Mouse (Mus musculus) liver (tissue): ENCODE results near the gene Fgf15.
A peak's percentile ranks its signal among the peaks of the same experiment; 100 is the strongest.
"Not testable (repeated sequence)": the region's sequence is repeated elsewhere in the genome, so short reads cannot be mapped to it uniquely, and the experiment has no call there.

Experiments used
- DNase-seq: peaks from one replicate; pipeline ENCODE4 v3.0.0-alpha.2; 2020; ENCODE audit warnings: mixed read lengths

The Fgf15 gene

DNA sequence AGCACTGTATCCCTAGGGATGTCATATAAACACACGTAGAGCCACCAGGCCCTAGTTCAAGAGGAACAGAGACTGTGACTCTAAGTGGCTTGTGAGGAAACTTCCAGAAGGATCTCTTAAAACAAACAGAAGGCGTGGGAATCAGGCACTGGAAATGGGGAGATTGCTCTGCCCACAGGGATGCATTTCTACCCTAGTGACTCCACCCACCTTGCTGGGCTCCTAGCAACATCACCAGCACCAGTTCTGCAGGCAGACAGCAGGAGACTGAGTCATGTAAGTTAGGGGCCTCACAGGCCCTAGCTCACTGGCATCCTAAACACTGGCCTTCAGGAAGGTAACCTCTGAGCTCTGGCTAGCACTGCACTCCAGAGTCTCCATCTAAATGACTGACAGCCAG is 4.5 kb upstream of the Fgf15 start:
- DNase-seq, result no peak

DNA sequence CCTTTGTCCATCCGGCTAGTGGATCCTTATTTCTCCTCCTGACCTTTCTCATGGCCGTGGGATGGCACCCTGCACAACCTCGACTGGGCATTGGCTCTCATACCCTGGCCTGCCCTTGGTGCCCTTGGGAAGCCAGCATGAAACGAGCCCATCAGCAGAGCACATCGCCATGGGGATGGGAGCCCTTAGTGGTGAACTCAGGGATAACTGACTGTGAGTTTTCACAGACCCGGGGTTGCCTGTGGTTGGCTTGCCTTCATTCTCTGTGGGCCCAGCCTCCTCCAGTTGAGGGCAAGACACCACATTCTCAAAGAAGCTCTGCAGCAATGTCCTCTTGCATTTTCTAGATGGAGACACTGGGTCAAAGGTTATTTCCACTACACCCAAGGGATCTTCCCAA is 4.0 kb upstream of the Fgf15 start:
- DNase-seq, result no peak

DNA sequence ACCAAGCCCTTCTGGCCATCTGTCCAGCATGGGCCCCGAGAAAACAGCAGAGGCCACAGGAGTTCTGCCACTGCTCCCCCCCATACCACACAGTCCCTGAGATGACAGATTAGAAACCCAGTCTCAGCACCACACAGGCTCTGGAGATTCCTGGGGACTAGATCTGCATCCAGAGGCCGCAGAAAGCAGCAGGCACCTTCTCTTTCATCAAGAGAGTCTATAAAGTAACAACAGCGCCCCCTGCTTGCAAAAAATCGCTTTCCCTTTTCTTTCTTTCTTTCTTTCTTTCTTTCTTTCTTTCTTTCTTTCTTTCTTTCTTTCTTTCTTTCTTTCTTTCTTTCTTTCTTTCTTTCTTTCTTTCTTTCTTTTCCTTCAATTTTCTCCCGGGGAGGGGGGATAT is 2.1 kb upstream of the Fgf15 start:
- peak; percentile 37 for DNase-seq

DNA sequence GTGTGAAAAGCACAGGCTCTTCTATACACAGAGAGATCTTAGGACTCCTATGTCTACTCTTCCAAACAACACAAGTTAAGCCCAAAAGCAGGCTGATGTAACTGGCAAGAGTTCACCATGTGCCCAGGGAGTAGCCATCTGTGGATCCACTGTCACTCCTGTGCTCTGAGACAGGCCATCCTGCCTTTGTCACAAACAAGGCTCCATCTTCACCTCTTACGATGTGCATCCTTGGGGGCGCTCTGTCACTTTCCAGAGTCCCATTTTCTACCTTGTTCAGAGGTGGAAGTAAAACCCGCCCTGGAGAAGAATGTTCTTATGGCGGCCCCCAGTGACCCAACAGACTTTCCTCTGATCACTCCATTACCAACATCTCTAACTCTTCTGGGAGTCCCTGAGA is 1.6 kb upstream of the Fgf15 start:
- DNase-seq, result no peak

DNA sequence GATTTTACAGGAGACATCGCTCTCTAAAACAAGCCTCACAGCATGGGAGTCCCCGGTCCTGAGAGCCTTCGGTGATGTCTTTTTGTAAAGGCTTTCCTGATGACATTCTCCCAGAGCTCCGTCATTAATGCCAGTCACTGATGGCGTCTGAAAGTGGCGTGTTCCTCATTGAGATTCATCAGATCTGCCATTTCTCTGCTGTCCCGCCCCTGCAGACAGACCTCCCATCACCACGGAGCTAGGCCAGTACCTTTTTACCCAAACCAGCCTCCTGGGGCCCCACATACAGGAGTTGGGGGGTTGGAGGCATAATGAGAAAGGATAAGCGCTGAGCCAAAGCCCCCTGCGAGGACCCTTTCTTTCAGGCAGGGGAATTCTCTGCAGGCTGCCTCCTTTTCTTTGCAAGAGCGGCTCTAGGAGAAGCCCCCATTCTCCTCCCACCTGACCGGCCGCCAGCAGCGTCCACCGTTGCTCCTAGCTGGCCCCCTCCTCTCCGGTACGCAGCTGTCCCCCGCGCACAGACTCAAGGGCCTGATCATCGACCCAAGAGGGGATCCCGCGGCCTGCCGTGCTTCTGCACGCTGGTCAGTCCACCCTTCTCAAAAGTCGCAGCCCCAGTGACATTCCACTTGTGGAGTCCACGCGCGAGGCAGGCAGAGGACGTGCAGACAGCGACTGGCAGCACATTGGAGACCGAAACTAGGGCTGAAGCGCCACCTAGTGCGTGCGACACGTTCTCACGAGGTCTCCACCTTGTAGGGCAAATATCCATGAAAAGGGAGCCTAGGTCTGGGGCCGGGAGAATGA is 823 bp upstream of the Fgf15 start:
- peak; percentile 72 for DNase-seq

DNA sequence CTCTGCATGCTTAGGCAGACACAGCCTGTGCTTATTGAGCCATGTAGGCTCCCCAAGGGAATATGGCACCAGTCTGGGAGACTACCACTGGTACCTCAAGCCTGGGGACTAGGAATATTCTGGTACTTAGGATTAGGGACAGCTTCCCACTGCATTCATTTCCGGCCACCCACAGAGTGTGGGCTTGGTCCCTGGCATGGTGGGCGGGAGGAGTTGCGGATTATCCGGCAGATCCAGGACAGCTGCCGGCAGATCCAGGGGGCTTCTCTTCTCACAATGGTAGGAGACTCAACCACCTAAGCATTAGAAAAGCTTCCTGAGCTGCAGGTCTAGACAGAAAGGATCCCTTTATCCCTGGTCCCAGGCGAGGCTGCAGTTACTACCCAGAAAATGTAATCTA is 2.2 kb downstream of the Fgf15 start:
- DNase-seq, result no peak

DNA sequence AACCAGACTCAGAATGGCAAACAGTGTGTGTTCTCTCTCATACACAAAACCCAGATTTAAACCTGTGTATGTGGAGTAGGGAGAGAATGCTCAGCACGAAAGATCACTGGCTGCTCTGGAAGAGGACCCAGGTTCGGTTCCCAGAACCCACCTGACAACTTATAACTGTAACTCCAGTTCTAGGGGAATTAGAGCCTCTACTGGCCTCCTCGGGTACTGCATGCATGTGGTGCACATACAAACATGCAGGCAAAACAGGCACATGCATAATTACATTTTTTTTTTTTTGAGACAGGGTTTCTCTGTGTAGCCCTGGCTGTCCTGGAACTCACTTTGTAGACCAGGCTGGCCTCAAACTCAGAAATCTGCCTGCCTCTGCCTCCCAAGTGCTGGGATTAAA is 9.2 kb downstream of the Fgf15 start:
- not testable (repeated sequence) for DNase-seq

DNA sequence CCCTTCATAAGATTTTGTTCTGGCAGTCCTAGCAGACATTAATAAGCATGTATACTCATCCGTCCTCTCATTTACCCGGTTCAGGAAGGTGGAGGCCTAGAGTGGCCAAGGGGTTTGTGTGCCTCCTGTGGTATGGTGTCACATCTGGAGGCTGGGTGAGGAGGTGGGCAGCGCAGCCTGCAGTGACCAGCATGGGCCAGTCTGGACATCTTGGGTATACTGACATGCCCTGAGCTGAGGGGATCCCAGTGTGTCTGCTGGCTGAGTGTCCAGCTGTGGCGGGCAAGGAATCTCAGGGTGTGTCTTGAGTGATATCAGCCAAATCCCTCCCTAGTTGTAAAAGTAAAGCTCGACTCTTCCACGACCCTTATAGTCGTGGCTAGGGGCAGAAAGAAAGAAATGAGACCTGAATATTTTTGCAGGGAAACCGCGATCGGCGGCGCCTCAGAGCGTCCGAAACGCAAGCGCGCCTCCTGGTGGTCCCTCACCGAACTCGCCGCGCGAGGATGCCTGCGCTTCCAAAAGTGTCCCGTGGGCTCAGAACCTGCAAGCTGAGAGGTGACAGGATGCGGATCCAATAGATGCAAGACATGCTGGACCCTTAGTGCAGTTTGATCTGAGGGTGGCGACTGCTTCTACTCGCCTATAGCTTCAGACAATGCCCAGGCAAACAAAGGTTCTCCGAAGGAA is 10.5 kb downstream of the Fgf15 start:
- peak; percentile 65 for DNase-seq

DNA sequence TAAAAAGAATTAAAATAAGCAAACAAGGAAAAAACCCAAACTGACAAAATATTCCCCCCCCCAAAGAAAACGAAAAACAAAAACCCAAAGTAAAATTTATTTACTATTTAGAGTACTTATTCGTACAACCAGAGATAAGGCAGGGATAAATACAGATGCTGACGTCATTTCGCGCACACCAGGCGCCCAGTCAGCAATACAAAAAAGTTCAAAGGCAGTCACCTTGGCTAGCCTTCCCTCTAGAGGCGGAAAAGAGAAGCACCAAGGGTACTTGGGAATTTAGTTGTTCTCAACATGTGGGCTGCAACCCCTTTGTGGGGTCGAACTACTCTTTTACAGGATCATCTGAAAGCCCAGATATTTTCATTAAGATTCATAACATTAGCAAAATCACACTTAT is 11.5 kb downstream of the Fgf15 start:
- peak; percentile 29 for DNase-seq

DNA sequence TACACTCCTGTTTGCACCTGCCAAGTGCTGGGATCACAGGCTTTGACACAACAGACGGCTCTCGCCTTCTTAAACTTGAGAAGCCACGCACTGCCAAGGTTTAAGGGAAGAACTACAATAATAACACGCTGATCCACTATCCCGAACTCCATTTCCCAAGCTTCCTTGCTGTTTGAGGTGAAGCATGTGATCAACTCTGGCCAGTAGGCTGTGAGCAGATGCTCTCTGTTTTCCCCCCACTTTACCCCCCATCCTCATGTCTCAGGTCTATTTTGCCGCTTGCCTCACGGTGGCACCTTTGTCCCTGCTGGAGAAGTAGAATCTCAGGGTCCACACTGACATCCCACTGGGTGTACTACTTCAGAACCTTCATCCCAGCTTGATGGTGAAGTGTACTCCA is 12.4 kb downstream of the Fgf15 start:
- no peak for DNase-seq

DNA sequence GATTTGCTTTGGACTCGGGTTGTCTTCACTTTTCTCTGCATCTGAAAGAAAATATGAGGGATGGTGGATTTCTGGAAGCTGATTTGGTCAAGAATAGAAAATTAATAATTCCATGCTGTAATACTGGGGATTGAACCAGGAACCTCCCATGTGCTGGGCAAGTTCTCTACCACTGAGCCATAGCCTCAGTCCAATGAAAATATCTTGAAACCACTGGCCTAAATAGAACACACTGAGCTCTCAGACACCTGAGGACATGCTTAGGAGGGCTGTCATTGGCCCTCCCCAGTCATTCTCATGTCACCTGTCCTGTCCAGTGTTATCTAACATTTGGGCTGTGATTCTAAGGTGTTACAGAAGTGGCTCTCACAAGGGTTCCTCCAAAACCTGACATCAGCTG is 14.8 kb downstream of the Fgf15 start:
- no peak for DNase-seq

DNA sequence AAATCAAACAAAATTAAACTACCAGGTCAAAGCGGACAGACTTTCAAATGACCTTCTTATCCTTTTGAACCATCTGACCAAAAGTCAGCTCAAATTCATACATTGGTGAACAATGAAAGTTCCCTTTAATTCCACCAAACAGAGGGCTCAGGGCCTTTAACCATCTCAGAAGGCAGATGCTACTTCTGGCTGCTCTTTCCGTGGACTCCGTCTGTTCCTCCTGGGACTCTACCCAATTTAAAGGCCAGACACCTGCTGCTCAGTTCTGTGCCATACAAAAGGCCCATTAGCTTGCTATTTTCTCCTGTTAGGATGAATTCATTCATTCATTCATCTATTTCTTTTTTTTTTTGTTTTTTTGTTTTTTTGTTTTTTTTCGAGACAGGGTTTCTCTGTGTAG is 16.6 kb downstream of the Fgf15 start:
- DNase-seq, result no peak

DNA sequence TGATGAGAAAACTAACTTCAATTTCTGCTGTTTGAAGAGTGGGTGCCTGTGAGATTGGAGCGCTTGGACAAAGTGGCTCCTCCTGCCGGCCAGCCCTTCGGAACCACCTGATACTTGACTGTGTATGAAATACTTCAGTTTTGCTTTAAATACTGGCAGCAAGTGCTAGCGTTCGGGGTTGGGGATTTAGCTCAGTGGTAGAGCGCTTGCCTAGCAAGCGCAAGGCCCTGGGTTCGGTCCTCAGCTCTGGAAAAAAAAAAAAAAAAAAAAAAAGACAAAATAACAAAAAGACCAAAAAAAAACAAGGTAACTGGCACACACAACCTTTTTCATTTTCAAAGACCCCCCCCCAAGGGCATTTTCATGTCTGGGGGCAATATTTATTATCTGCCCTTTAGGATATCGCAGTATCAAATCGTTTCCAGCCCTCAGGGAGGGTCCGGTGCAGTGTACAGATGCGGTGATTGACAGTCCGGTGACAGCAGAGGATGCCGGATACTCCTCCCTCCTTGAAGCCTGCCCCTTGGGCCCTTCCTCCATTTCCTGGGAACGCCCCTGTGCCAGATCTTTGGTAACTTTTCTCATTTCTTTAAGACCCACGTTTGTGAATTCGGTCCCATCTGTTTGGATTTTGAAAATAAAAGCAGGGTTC is 18.1 kb downstream of the Fgf15 start:
- DNase-seq, result no peak

DNA sequence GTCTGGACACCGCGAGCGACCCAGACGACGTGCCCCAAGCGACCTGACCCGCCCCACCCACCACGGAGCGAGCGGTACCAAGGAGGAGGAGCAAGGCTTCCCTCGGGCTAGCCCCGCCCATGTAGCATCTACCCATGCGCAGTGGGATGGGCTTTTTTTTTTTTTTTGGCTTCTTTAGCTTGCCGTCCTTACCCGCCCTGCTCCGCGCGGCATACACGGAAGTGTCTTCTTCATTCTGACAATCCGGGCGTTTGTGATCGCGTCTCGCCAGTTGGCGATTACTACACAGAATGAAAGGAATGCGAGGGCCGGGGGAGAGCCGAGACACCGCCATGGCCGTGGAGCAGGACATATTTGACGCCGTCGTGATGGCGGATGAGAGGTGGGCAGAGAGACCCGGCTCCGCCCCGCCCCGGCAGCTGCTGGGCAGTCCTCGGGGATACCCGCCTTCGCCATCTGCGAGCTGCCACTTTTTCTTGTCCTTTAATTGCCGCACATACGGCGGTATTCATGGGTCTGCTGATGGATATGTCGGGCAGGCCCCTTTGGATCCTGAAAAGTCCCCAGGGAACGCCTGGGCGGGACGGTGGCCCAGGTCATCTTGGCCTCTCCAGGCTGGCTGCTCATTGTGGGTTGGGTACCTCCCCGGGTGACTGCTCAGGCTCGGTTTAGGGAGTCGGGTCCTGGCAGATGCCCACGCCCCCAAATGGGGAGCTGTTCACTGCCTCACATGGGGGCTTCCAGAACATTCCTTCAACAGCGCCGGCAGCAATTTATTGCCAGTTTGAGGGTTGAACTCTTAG is 18.8 kb downstream of the Fgf15 start, which contains the start of gene LTO1:
LTO1 (plus strand) TSS at position 153 of the 803 bp plus-strand sequence.
- peak; percentile 95 for DNase-seq

DNA sequence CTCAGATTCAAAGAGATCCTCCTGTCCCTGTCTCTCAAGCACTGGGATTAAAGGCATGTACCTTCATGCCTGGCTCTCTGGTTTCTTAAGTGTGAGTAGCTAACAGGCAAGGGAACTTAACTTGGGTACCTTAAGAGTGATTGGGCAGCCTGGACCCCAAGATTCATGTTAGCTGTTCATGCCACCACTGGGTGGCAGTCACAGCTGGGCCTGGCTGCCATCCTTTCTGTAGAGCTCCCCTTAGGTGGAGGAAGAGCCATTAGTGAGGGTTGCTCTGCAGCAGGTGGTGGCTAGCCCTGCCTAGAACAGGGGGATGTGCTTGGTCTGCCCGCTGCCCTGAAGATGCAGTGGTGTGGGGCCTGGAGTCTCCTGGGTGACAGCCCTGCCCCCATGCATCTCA is 22.5 kb downstream of the Fgf15 start:
- no peak for DNase-seq

DNA sequence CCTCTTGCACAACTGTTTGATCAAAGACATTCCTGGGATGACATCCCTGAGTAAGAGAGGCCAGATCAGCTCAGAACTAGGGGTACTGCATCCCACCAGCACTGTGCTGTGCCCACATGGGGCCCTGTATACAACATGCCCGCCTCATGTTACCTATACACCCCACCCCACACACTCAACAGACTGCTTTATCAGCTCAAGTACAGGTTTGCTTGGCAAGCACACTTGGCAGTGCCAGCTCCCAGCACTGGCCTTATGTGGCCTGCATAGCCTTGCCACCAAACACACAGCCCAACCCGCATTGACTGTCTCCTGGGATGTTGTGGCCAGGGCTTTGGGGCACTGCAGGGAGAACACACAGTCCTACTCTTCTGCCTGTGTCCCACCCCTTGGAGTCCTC is 31.3 kb downstream of the Fgf15 start:
- no peak for DNase-seq

DNA sequence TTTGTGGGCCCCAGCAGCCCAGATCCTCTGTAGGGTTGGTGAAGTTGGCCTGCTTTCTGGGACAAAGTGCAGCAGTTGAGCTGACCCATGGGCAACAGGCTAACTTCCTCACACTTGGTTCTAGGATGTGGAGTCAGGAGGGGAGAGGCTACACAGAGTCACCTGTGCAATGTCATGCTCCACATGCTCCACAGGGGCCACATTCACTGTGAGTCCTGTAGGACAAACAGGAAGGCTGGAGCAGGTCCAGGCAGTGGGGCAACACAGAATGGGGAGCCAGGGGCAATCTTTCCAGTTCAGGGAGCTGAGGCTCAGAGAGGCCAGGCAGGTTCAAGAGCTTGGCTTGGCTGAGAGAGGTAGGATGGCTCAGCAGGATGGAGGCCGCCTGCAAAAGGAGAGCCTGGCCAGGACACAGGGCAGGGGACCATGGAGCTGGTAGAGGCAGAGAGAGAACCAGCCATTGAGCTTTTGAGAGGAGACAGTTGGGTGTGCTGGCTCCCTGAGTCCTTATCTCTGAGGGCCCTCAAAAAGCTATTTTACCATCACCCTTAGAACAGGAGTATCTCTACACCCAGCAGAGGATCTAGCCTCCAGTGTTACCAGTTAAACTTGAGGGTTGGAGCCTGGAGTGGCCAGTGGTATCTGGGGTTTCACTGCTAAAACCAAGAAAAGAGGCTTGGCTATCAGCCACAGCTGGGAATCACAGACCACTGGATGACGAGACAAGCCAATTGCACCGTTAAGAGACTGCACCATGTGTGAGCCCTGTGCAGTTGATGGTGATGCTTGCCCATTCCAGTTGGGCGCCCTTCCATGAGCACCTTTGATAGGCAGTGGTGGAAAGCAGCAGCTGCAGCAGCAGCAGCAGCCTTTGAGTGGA is 31.9 kb downstream of the Fgf15 start:
- DNase-seq, result no peak

DNA sequence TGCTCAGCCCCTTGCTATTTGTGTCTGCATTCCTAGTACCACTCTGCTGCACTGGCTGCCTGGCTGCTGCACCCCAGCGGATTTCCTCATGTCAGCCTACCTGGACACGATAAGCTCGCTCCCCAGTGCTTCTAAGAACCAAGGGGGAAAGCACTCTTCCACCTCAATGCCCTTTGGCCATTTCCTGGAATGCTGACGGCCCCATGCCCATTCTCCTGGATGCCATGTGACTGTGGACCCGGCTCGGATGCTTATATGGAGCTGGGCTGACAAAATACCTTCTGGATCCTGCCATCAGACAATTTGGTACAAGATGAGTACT is 32.5 kb downstream of the Fgf15 start:
- no peak for DNase-seq

DNA sequence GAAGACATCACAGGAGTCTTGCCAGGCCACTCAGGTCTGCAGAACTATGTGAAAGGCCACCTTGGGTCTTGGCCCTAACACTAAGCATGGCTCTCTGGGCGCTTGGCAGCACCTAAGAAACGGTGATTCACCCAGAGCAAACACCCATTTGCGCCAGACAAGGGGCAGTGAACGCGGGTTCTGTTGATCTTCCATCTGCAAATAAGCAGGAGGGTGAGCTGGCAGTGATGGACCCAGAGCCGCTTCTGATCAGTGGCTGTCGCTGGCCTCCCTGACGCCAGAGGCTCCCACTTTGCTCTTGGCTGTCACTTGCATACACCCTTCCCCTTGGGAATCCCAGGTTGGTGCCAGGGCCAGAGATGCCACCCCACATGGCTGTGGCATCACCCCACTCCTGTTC is 33.2 kb downstream of the Fgf15 start:
- no peak for DNase-seq

DNA sequence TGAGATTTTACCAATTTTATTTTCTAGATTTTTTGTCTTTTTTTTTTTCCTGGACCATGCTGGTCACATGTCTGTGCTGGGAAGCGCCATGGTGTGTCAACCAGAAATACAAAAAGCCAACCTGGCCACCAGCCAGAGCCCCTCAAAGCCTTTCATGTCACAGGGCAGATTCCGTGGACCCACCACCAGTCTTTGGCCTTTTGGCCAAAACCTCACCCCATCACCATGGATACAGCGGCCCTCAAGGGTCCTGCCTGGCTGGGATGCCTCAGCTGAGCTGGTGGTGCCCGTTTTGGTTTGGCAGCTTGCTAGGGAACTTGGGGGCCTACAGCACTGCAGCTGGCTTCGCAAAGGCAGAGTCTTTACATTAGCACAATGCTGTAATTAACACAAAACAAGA is 33.6 kb downstream of the Fgf15 start:
- no peak for DNase-seq

DNA sequence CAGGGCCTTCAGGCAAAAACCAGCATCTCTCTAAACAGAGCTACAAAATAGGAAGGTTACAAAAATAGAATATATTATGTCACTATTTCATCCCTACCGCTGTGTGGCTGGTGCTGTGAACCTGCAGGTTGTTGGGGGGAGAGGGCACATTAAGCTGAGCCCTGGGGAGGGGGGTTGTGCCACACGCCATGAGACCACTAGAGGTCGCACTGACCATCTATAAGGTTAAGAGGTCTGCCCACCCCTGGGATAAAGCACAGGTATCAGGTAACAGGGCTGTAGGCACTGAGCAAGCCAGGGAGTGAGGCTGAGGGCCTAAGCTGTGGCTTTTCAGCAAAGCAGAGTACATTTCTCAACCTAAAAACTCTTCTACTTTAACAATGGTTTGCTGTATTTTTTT is 35.4 kb downstream of the Fgf15 start:
- peak; percentile 43 for DNase-seq

DNA sequence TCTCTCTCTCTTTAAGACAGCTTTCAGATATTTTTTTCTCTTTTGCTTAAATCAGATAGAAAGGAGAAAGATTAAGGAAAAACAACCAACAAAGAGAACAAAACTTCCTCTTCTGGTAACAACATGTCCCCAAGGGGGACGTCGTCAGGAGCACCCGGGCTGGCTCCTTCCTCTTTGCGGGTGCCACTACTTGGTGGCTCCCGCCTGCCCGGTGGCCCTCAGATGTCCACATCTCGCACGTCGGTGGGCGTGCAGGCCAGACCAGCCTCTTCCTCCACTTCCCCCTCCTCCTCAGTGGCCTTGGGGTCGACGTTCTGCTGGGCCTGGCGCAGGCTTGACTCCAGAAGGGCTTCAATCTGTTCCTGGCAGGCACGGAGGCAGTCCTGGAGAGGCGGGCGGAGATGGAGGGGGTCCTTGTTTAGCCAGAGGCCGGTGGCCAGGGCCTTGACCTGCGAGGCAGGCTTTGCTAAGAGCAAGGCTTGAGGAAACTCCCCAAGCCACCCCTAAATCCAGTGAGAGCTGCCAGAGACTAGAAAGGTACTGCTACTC is 36.1 kb downstream of the Fgf15 start:
- DNase-seq, result no peak
